In genomic region chr12:25248681-25249366, GRCm38 (mm10) we compare ENCODE assay signal across 10 mouse cellular contexts.
A peak's percentile ranks its signal among the peaks of the same experiment; 100 is the strongest.
DNase-seq lines count a peak whose midpoint lies in the region; ATAC-seq lines count a peak whose summit lies in the region.
"Had no signal": no experiment of that assay in that cellular context is flagged by ENCODE, and none has a peak within 500 bp of the region (broad histone marks: within the 10 kb centered on the region; RNA-seq: fewer than 3 reads in every experiment).

No protein-coding gene starts in this region.

- H3K27me3 ChIP-seq in kidney, embryonic 16.5 days (ENCODE audit: insufficient read depth, low read length) = no peaks in the 10 kb centered on the region
- H3K27me3 ChIP-seq: limb, embryonic 12.5 days; midbrain, embryonic 12.5 days had no signal

- 0 out of 2 replicates have a peak overlapping the region, but pooled peaks have one; percentile 9 for H3K4me2 ChIP-seq in kidney, embryonic 16.5 days (replicated peaks; ENCODE audit: low read depth, low read length)
- H3K4me2 ChIP-seq: limb, embryonic 12.5 days; midbrain, embryonic 12.5 days had no signal

- peak; percentile 69 to 70 for DNase-seq in kidney, adult 8-10 months
- no peak for DNase-seq in kidney, postnatal 10 days
- DNase-seq in urinary bladder, postnatal 36 days (ENCODE audit: low spot score in 2 of 2) = no peak
- no peak for DNase-seq in heart, postnatal 36 days
- DNase-seq: gastrocnemius, postnatal 36 days had no signal

- H3K9ac ChIP-seq in kidney, embryonic 16.5 days (replicated peaks; ENCODE audit: low read length) = no peak overlapping the region
- H3K9ac ChIP-seq: limb, embryonic 12.5 days; midbrain, embryonic 12.5 days had no signal

- H3K36me3 ChIP-seq in kidney, embryonic 16.5 days (ENCODE audit: insufficient read depth, low read length) = no peaks in the 10 kb centered on the region
- H3K36me3 ChIP-seq: limb, embryonic 12.5 days; midbrain, embryonic 12.5 days had no signal

- ATAC-seq in common myeloid progenitor, adult 5-6 weeks (replicated peaks; ENCODE audit: low read depth, poor library complexity, severe bottlenecking) = peak; percentile 68
- ATAC-seq in kidney, embryonic 16.5 days (ENCODE audit: low FRiP score, low TSS enrichment) = no peak
- ATAC-seq in megakaryocyte, adult 5-6 weeks (ENCODE audit: poor library complexity, severe bottlenecking) = peak; percentile 59

- H3K4me1 ChIP-seq in kidney, embryonic 16.5 days (ENCODE audit: insufficient read depth, low read length) = peaks cover 22% of the 10 kb centered on the region

- no peak overlapping the region for H3K4me3 ChIP-seq in kidney, embryonic 16.5 days (ENCODE audit: low read length)
- H3K4me3 ChIP-seq: limb, embryonic 12.5 days; midbrain, embryonic 12.5 days had no signal

- 0 out of 2 replicates have a peak overlapping the region, but pooled peaks have one; percentile 3 for H3K27ac ChIP-seq in kidney, embryonic 16.5 days (ENCODE audit: low read length)
- H3K27ac ChIP-seq: limb, embryonic 12.5 days; midbrain, embryonic 12.5 days had no signal

- H3K9me3 ChIP-seq in kidney, embryonic 16.5 days (ENCODE audit: low read length) = 0 out of 2 replicates have a peak, but pooled peaks cover 4% of the 10 kb centered on the region

- WGBS in kidney, embryonic 16.5 days = 65% methylated on average over 13 of the region's 13 CpGs

- intact Hi-C loops in heart, postnatal 36 days (cut with DNase I) = no loop called here

Comparison
In these comparisons a context has a peak if more than half of its experiments do, and no peak if none do; other contexts are left out.
1. DNase-seq: peak in kidney, adult 8-10 months (2 of 2); none in kidney, postnatal 10 days (single experiment), urinary bladder, postnatal 36 days (0 of 2) and heart, postnatal 36 days (0 of 2).